Mouse (Mus musculus) megakaryocyte, embryonic 14.5 days (primary cell): ENCODE measurements around the gene Foxo4.

Experiments
- FLI1 ChIP-seq: IDR thresholded peaks from 2 replicates; pipeline ENCODE4 v1.6.1; 2012; ENCODE audit warnings: low read length, inconsistent platforms, mixed read lengths
- GATA1 ChIP-seq: IDR thresholded peaks from 3 replicates; pipeline ENCODE4 v1.6.1; 2012; ENCODE audit warnings: mixed read lengths, low read length, inconsistent platforms, borderline replicate concordance

DNA sequence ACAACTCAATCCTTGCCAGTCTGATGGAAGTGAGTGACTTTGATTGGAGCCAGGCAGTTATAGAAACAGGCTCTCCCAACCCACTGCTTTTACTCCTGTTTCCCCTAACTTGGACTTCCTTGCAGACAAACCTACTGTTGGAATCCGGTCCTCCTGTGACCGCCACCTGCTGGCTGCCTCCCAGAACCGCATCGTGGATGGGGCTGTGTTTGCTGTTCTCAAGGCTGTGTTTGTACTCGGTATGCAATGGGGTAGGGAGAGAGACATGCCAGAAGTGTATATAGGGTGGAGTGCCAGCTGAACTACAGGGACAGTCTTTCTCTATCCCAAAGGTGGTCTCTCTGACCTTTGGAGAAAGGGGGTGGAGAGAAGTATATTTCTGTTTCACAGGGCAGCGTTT lies 31.2 kb downstream of the Foxo4 start:
- TF ChIP-seq GATA1 (no peak), FLI1 (no peak)
